Mouse (Mus musculus) kidney, embryonic 15.5 days (tissue): ENCODE results near the gene Olfr669. TPM values are rescaled to one million over a fixed set of nuclear protein-coding genes. Genes with fewer than 3 reads are reported as not detected.
"Not testable (repeated sequence)": the region's sequence is repeated elsewhere in the genome, so short reads cannot be mapped to it uniquely, and the experiment has no call there.

Experiments
- ATAC-seq: fragments of 200-750 bp; cut with Nextera tagmentation; replicated peaks from 2 replicates; pipeline ENCODE4 v1.8.0; 2017; ENCODE audit warnings: moderate TSS enrichment; ENCODE audit not compliant: low FRiP score
- H3K27ac ChIP-seq: fragments of 300-500 bp; sonication (generic); 2 replicates; pipeline ENCODE4 v1.5.1; 2015; ENCODE audit warnings: mild to moderate bottlenecking, inconsistent platforms
- H3K27me3 ChIP-seq: fragments of 300-500 bp; sonication (generic); 2 replicates; pipeline ENCODE4 v1.6.1; 2015; ENCODE audit warnings: inconsistent platforms
- H3K36me3 ChIP-seq: fragments of 300-500 bp; sonication (generic); 2 replicates; pipeline ENCODE4 v1.6.1; 2015; ENCODE audit warnings: inconsistent platforms
- H3K4me1 ChIP-seq: fragments of 300-500 bp; sonication (generic); 2 replicates; pipeline ENCODE4 v1.6.1; 2015; ENCODE audit warnings: inconsistent platforms
- H3K4me2 ChIP-seq: fragments of 300-500 bp; sonication (generic); 2 replicates; pipeline ENCODE4 v1.6.1; 2015; ENCODE audit warnings: moderate library complexity, mild to moderate bottlenecking, inconsistent platforms
- H3K4me3 ChIP-seq: fragments of 300-500 bp; sonication (generic); replicated peaks from 2 replicates; pipeline ENCODE4 v1.5.1; 2015; ENCODE audit warnings: mild to moderate bottlenecking, inconsistent platforms
- H3K9ac ChIP-seq: fragments of 300-500 bp; sonication (generic); 2 replicates; pipeline ENCODE4 v1.6.1; 2015; ENCODE audit warnings: mild to moderate bottlenecking, inconsistent platforms
- H3K9me3 ChIP-seq: fragments of 300-500 bp; sonication (generic); replicated peaks from 2 replicates; pipeline ENCODE4 v1.6.1; 2016; ENCODE audit warnings: inconsistent platforms
- WGBS: fragments of 180-500 bp; shearing (Covaris S2); methylation state at CpG from one replicate; pipeline ENCODE4 v1.1.7; 2015; ENCODE audit warnings: mixed read lengths; 5-methylcytosine and 5-hydroxymethylcytosine counted together
- polyA plus RNA-seq: library from polyadenylated mRNA; unstranded; fragments of >200 nt; fragmentation: Nextera tagmentation; extraction: Ambion mirVana; gene quantifications from 2 replicates; pipeline ENCODE4 v1.2.1, GENCODE M21; 2015

The Olfr669 gene
- polyA plus RNA-seq = not detected in 2 replicates

- no peaks in the 10 kb centered on the region for H3K4me1 ChIP-seq
- no peak for ATAC-seq
- 62% methylated on average over 1 of the region's 1 CpGs for WGBS
Measured at GRCm38 (mm10) chr7:104933940-104934339, at the start of gene Olfr669. Gene Olfr669, plus strand, starts transcription at chr7:104934240.

GRCm38 (mm10) chr7:104895852-104896251 lies 38.2 kb upstream of the Olfr669 start, which contains the start of gene Olfr666:
Gene Olfr666, minus strand, starts transcription at chr7:104895952.
- ATAC-seq = no peak
- H3K4me2 ChIP-seq = no peak within 1 kb of the TSS
- no peak within 1 kb of the TSS for H3K27ac ChIP-seq
- H3K9me3 ChIP-seq = no peaks in the 10 kb centered on the region
- no peaks in the 10 kb centered on the region for H3K27me3 ChIP-seq
- 85% methylated on average over 2 of the region's 2 CpGs for WGBS
- no peak within 1 kb of the TSS for H3K9ac ChIP-seq
- no peaks in the 10 kb centered on the region for H3K36me3 ChIP-seq
- no peaks in the 10 kb centered on the region for H3K4me1 ChIP-seq
- no peak within 1 kb of the TSS for H3K4me3 ChIP-seq

More at GRCm38 (mm10) chr7:104933940-104934339, at the start of gene Olfr669:
- no peak within 1 kb of the TSS for H3K4me3 ChIP-seq
- H3K36me3 ChIP-seq = no peaks in the 10 kb centered on the region
- H3K4me2 ChIP-seq = no peak within 1 kb of the TSS
- H3K27me3 ChIP-seq = no peaks in the 10 kb centered on the region
- no peak within 1 kb of the TSS for H3K27ac ChIP-seq
- H3K9me3 ChIP-seq = no peaks in the 10 kb centered on the region
- no peak within 1 kb of the TSS for H3K9ac ChIP-seq

GRCm38 (mm10) chr7:104921382-104921781 lies 12.7 kb upstream of the Olfr669 start, which contains the start of gene Olfr667:
Gene Olfr667, minus strand, starts transcription at chr7:104921482.
- ATAC-seq = no peak
- H3K27ac ChIP-seq = no peak within 1 kb of the TSS
- H3K4me2 ChIP-seq = no peak within 1 kb of the TSS
- 82% methylated on average over 1 of the region's 1 CpGs for WGBS
- no peaks in the 10 kb centered on the region for H3K27me3 ChIP-seq
- no peak within 1 kb of the TSS for H3K4me3 ChIP-seq
- no peaks in the 10 kb centered on the region for H3K36me3 ChIP-seq
- no peaks in the 10 kb centered on the region for H3K9me3 ChIP-seq
- no peaks in the 10 kb centered on the region for H3K4me1 ChIP-seq
- no peak within 1 kb of the TSS for H3K9ac ChIP-seq

GRCm38 (mm10) chr7:104927957-104928356 lies 6.1 kb upstream of the Olfr669 start, which contains the start of gene Olfr668:
Gene Olfr668, minus strand, starts transcription at chr7:104928057.
- H3K9me3 ChIP-seq = no peaks in the 10 kb centered on the region
- no peak within 1 kb of the TSS for H3K4me3 ChIP-seq
- no peak within 1 kb of the TSS for H3K9ac ChIP-seq
- ATAC-seq = no peak
- no peaks in the 10 kb centered on the region for H3K27me3 ChIP-seq
- no peak within 1 kb of the TSS for H3K4me2 ChIP-seq
- no peaks in the 10 kb centered on the region for H3K36me3 ChIP-seq
- no peaks in the 10 kb centered on the region for H3K4me1 ChIP-seq
- WGBS = 78% methylated on average over 1 of the region's 1 CpGs
- H3K27ac ChIP-seq = no peak within 1 kb of the TSS

GRCm38 (mm10) chr7:104950234-104950633 lies 16.2 kb downstream of the Olfr669 start:
- ATAC-seq, H3K9me3 ChIP-seq, H3K9ac ChIP-seq, H3K36me3 ChIP-seq, H3K27ac ChIP-seq, H3K4me2 ChIP-seq, H3K4me3 ChIP-seq, H3K27me3 ChIP-seq, H3K4me1 ChIP-seq: not testable (repeated sequence)
- WGBS = 92% methylated on average over 16 of the region's 16 CpGs

GRCm38 (mm10) chr7:104962520-104962919 lies 28.5 kb downstream of the Olfr669 start, which contains the start of gene Olfr670:
Gene Olfr670, minus strand, starts transcription at chr7:104962620.
- H3K4me2 ChIP-seq = no peak within 1 kb of the TSS
- WGBS = 19% methylated on average over 1 of the region's 1 CpGs

GRCm38 (mm10) chr7:104972507-104972906 lies 38.5 kb downstream of the Olfr669 start:
- ATAC-seq, H3K4me2 ChIP-seq, H3K9ac ChIP-seq, H3K36me3 ChIP-seq, H3K4me3 ChIP-seq, H3K27me3 ChIP-seq, H3K9me3 ChIP-seq, H3K4me1 ChIP-seq, H3K27ac ChIP-seq: not testable (repeated sequence)
- 66% methylated on average over 2 of the region's 2 CpGs for WGBS

More at GRCm38 (mm10) chr7:104962520-104962919, 28.5 kb downstream of the Olfr669 start, which contains the start of gene Olfr670:
- H3K9me3 ChIP-seq = no peaks in the 10 kb centered on the region
- no peaks in the 10 kb centered on the region for H3K36me3 ChIP-seq
- H3K4me1 ChIP-seq = no peaks in the 10 kb centered on the region
- H3K27ac ChIP-seq = no peak within 1 kb of the TSS
- no peak for ATAC-seq
- no peak within 1 kb of the TSS for H3K4me3 ChIP-seq
- H3K9ac ChIP-seq = no peak within 1 kb of the TSS
- no peaks in the 10 kb centered on the region for H3K27me3 ChIP-seq

GRCm38 (mm10) chr7:104979026-104979425 lies 45.0 kb downstream of the Olfr669 start, which contains the start of gene Olfr671:
Gene Olfr671, minus strand, starts transcription at chr7:104979126.
- no peaks in the 10 kb centered on the region for H3K9me3 ChIP-seq
- H3K36me3 ChIP-seq = no peaks in the 10 kb centered on the region
- no peak within 1 kb of the TSS for H3K4me2 ChIP-seq
- H3K27ac ChIP-seq = no peak within 1 kb of the TSS
- H3K27me3 ChIP-seq = no peaks in the 10 kb centered on the region
- no peak within 1 kb of the TSS for H3K4me3 ChIP-seq
- ATAC-seq = no peak
- H3K9ac ChIP-seq = no peak within 1 kb of the TSS
- no peaks in the 10 kb centered on the region for H3K4me1 ChIP-seq
- 73% methylated on average over 1 of the region's 1 CpGs for WGBS

Other genes with a start within 250 kb of the Olfr669 start
- not detected in 2 replicates for gene Olfr661, start 247.7 kb upstream of the Olfr669 start, polyA plus RNA-seq
- not detected in 2 replicates for gene Usp17le, start 156.8 kb upstream of the Olfr669 start, polyA plus RNA-seq
- not detected in 2 replicates for gene Usp17lb, start 91.6 kb upstream of the Olfr669 start, polyA plus RNA-seq
- gene Usp17la, start 77.2 kb upstream of the Olfr669 start, polyA plus RNA-seq = not detected in 2 replicates
- gene Olfr665, start 56.2 kb upstream of the Olfr669 start, polyA plus RNA-seq = not detected in 2 replicates
- not detected in 2 replicates for gene Olfr666, start 38.3 kb upstream of the Olfr669 start, polyA plus RNA-seq
- not detected in 2 replicates for gene Olfr667, start 12.8 kb upstream of the Olfr669 start, polyA plus RNA-seq
- gene Olfr668, start 6.2 kb upstream of the Olfr669 start, polyA plus RNA-seq = not detected in 2 replicates
- gene Olfr670, start 28.4 kb downstream of the Olfr669 start, polyA plus RNA-seq = not detected in 2 replicates
- not detected in 2 replicates for gene Olfr671, start 44.9 kb downstream of the Olfr669 start, polyA plus RNA-seq
- not detected in 2 replicates for gene Olfr672, start 67.8 kb downstream of the Olfr669 start, polyA plus RNA-seq
- not detected in 2 replicates for gene Olfr675, start 94.2 kb downstream of the Olfr669 start, polyA plus RNA-seq
- not detected in 2 replicates for gene Olfr676, start 98.5 kb downstream of the Olfr669 start, polyA plus RNA-seq
- gene Olfr677, start 117.1 kb downstream of the Olfr669 start, polyA plus RNA-seq = not detected in 2 replicates
- not detected in 2 replicates for gene Olfr678, start 130.2 kb downstream of the Olfr669 start, polyA plus RNA-seq
- not detected in 2 replicates for gene Olfr679, start 147.0 kb downstream of the Olfr669 start, polyA plus RNA-seq
- not detected in 2 replicates for gene Olfr680-ps1, start 158.6 kb downstream of the Olfr669 start, polyA plus RNA-seq
- gene Olfr681, start 182.6 kb downstream of the Olfr669 start, polyA plus RNA-seq = not detected in 2 replicates
- gene Olfr683, start 212.8 kb downstream of the Olfr669 start, polyA plus RNA-seq = not detected in 2 replicates
- gene Olfr684, start 229.4 kb downstream of the Olfr669 start, polyA plus RNA-seq = not detected in 2 replicates